Mouse (Mus musculus) intestine, embryonic 14.5 days (tissue): Measurements from ENCODE around the gene Icam5. TPM values are rescaled to one million over a fixed set of nuclear protein-coding genes. Genes with fewer than 3 reads are reported as not detected.
"Not testable (repeated sequence)": the region's sequence is repeated elsewhere in the genome, so short reads cannot be mapped to it uniquely, and the experiment has no call there.

Experiments used
- ATAC-seq: fragments of 200-750 bp; cut with Nextera tagmentation; replicated peaks from 2 replicates; pipeline ENCODE4 v1.8.0; 2017; ENCODE audit warnings: low read depth, moderate number of reproducible peaks, moderate TSS enrichment, moderate library complexity; ENCODE audit not compliant: low FRiP score, low TSS enrichment
- DNase-seq: peaks from one replicate; pipeline ENCODE4 v3.0.0-alpha.2; 2018; ENCODE audit warnings: low spot score
- H3K27ac ChIP-seq: fragments of 300-500 bp; sonication (generic); 2 replicates; pipeline ENCODE4 v1.5.1; 2014; ENCODE audit warnings: low read depth, mild to moderate bottlenecking, control low read depth
- H3K27me3 ChIP-seq: fragments of 300-500 bp; sonication (generic); replicated peaks from 2 replicates; pipeline ENCODE4 v1.6.1; 2014; ENCODE audit warnings: low read length, control low read depth; ENCODE audit not compliant: control insufficient read depth, insufficient read depth
- H3K36me3 ChIP-seq: fragments of 300-500 bp; sonication (generic); 2 replicates; pipeline ENCODE4 v1.6.1; 2014; ENCODE audit warnings: low read length, control low read depth; ENCODE audit not compliant: control insufficient read depth, insufficient read depth
- H3K4me1 ChIP-seq: fragments of 300-500 bp; sonication (generic); replicated peaks from 2 replicates; pipeline ENCODE4 v1.6.1; 2014; ENCODE audit warnings: low read length, control low read depth, mixed read lengths; ENCODE audit not compliant: control insufficient read depth, insufficient read depth
- H3K4me2 ChIP-seq: fragments of 300-500 bp; sonication (generic); 2 replicates; pipeline ENCODE4 v1.6.1; 2014; ENCODE audit warnings: low read length
- H3K4me3 ChIP-seq: fragments of 300-500 bp; sonication (generic); 2 replicates; pipeline ENCODE4 v1.5.1; 2014; ENCODE audit warnings: low read depth, low read length, control low read depth, mixed read lengths
- H3K9ac ChIP-seq: fragments of 300-500 bp; sonication (generic); 2 replicates; pipeline ENCODE4 v1.6.1; 2014; ENCODE audit warnings: mild to moderate bottlenecking, low read length
- H3K9me3 ChIP-seq: fragments of 300-500 bp; sonication (generic); 2 replicates; pipeline ENCODE4 v1.6.1; 2016; ENCODE audit warnings: low read length, control low read depth; ENCODE audit not compliant: control insufficient read depth
- WGBS: fragments of 180-500 bp; shearing (Covaris S2); extraction: QIAGEN DNeasy Blood & Tissue Kit; methylation state at CpG from one replicate; pipeline ENCODE4 v1.1.7; 2014; 5-methylcytosine and 5-hydroxymethylcytosine counted together
- polyA plus RNA-seq: library from polyadenylated mRNA; unstranded; fragments of >200 nt; fragmentation: Nextera tagmentation; extraction: Ambion mirVana; gene quantifications from 2 replicates; pipeline ENCODE4 v1.2.1, GENCODE M21; 2014

The Icam5 gene
- polyA plus RNA-seq, 1 experiment from 2014 or later = 0.12 TPM

DNA sequence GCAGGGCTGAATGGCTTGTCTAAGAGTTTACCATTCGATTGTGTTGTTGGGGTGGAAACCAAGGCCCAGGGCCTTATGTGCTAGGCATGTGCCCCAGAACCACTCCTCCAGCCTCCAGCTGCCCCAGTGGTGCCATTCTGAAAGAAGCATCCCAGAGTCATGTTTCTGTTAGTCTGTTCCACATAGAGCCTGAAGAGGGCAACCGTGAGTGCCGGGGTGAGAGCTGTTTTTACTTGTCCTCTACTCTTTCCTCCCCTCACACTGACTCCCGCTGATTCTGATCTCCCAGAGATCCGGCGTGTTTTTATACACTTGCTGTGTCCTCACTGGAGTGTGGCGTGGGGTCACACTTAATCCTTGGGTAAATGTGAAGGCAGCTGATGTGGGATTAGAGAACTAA lies 23.9 kb upstream of the Icam5 start:
- 80% methylated on average over 7 of the region's 7 CpGs for WGBS
- H3K4me2 ChIP-seq = no peak overlapping the region

DNA sequence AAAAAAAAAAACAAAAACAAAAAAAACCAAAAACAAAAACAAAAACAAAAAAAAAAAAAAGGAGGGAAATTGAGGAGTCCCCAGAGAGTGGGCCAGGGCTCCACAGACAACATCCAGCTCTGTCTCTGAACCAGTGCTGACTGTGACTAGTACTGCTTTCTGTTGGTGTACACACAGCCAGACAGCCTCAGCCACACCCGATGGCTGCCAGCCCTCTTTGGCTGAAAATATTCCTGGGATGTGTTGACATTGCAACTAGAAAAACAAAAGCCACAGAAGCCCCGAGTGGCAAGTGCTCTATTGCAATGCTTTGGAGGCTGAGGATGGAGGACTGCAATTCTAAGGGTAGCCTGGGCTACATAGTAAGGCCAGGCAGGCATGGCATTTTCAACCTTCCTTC lies 21.5 kb upstream of the Icam5 start:
- ATAC-seq = no peak
- H3K4me2 ChIP-seq = no peak overlapping the region

More for the DNA sequence above, 23.9 kb upstream of the Icam5 start:
- no peaks in the 10 kb centered on the region for H3K9me3 ChIP-seq
- no peaks in the 10 kb centered on the region for H3K27me3 ChIP-seq
- ATAC-seq (no peak), DNase-seq (no peak)
- H3K9ac ChIP-seq = no peak overlapping the region
- H3K36me3 ChIP-seq = peaks cover 47% of the 10 kb centered on the region
- peaks cover 5% of the 10 kb centered on the region for H3K4me1 ChIP-seq
- H3K27ac ChIP-seq = no peak overlapping the region
- no peak overlapping the region for H3K4me3 ChIP-seq

DNA sequence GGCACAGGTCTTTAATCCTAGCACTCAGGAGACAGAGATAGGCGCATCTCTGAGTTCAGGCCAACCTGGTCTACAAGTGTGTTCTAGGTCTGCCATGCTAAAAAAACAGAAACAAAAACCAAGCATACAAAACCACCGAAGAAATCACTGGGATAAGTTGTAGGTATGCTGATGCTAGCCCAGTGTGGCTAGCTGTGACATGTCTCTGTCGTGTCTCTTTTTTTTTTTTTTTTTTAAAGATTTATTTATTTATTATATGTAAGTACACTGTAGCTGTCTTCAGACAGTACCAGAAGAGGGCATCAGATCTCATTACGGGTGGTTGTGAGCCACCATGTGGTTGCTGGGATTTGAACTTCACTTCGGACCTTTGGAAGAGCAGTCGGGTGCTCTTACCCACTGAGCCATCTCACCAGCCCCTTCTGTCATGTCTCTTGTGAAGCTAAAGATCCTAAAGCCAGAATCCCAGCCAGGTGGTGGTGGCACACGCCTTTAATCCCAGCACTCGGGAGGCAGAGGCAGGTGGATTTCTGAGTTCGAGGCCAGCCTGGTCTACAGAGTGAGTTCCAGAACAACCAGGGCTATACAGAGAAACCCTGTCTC lies 20.8 kb upstream of the Icam5 start:
- DNase-seq, H3K4me2 ChIP-seq, H3K9me3 ChIP-seq, H3K27ac ChIP-seq, ATAC-seq, H3K4me3 ChIP-seq, H3K9ac ChIP-seq: not testable (repeated sequence)
- Histone ChIP-seq H3K4me1 (peaks cover 11% of the 10 kb centered on the region; the same call in 1 of the 2 replicates), H3K36me3 (peaks cover 30% of the 10 kb centered on the region), H3K27me3 (peaks cover 21% of the 10 kb centered on the region)
- WGBS = 72% methylated on average over 9 of the region's 9 CpGs

More for the DNA sequence above, 21.5 kb upstream of the Icam5 start:
- Histone ChIP-seq H3K4me1 (peaks cover 7% of the 10 kb centered on the region; the same call in 1 of the 2 replicates), H3K36me3 (peaks cover 36% of the 10 kb centered on the region), H3K4me3 (no peak overlapping the region), H3K9ac (no peak overlapping the region), H3K27me3 (peaks cover 15% of the 10 kb centered on the region), H3K9me3 (no peaks in the 10 kb centered on the region), H3K27ac (no peak overlapping the region)
- no peak for DNase-seq
- 49% methylated on average over 2 of the region's 2 CpGs for WGBS

DNA sequence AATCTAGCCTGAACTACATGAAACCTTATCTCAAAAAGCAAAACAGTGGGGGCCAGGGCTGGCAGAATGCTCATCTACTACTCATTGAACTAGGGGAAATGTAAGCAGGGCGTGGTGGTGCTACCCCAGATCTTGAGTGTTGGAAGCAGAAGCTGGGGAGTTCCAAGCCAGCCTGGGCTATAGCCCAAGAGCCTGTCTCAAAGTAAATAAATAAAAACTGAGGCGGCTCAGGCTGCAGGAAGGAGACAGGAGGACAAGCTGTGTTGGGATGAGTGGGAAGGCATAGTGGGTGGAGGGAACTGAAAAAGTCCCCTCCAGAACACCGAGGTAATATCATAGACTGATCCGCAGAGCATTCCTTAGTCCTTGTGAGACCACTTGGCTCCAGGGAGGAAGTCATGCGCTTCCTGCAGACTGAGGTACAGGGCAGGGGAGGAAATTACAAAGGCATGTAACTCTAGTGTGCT lies 20.0 kb upstream of the Icam5 start:
- Histone ChIP-seq H3K9ac (no peak overlapping the region), H3K4me3 (no peak overlapping the region), H3K36me3 (peaks cover 23% of the 10 kb centered on the region), H3K27me3 (peaks cover 29% of the 10 kb centered on the region), H3K9me3 (no peaks in the 10 kb centered on the region), H3K27ac (peak overlapping the region; percentile 51), H3K4me2 (no peak overlapping the region), H3K4me1 (peaks cover 11% of the 10 kb centered on the region; the same call in 1 of the 2 replicates)
- WGBS = 57% methylated on average over 5 of the region's 5 CpGs
- no peak for DNase-seq
- ATAC-seq = no peak

DNA sequence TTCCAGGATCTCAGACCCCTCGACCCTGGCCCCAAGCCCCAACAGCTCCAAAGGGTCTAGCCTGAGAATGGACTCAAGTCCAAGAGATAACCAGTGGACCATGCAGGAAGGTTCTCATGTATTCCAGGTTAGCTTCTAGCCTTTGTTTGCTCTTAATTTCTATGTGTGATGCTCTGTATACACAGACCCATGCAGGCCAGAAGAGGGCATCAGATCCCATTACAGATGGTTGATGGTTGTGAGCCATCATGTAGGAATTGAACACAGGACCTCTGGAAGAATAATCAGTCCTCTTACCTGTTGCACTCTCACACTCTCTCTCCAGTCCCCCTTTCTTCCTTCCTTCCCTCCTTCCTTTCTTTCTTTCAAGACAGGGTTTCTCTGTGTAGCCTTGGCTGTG lies 19.5 kb upstream of the Icam5 start:
- no peak overlapping the region for H3K4me2 ChIP-seq
- peak overlapping the region; percentile 9; the same call in 1 of the 2 replicates for H3K27ac ChIP-seq
- WGBS = 37% methylated on average over 1 of the region's 1 CpGs
- no peaks in the 10 kb centered on the region for H3K9me3 ChIP-seq
- ATAC-seq = no peak
- no peak overlapping the region for H3K4me3 ChIP-seq
- H3K4me1 ChIP-seq = peaks cover 11% of the 10 kb centered on the region; the same call in 1 of the 2 replicates
- peaks cover 18% of the 10 kb centered on the region for H3K36me3 ChIP-seq
- H3K27me3 ChIP-seq = peaks cover 34% of the 10 kb centered on the region
- H3K9ac ChIP-seq = no peak overlapping the region
- DNase-seq = no peak

DNA sequence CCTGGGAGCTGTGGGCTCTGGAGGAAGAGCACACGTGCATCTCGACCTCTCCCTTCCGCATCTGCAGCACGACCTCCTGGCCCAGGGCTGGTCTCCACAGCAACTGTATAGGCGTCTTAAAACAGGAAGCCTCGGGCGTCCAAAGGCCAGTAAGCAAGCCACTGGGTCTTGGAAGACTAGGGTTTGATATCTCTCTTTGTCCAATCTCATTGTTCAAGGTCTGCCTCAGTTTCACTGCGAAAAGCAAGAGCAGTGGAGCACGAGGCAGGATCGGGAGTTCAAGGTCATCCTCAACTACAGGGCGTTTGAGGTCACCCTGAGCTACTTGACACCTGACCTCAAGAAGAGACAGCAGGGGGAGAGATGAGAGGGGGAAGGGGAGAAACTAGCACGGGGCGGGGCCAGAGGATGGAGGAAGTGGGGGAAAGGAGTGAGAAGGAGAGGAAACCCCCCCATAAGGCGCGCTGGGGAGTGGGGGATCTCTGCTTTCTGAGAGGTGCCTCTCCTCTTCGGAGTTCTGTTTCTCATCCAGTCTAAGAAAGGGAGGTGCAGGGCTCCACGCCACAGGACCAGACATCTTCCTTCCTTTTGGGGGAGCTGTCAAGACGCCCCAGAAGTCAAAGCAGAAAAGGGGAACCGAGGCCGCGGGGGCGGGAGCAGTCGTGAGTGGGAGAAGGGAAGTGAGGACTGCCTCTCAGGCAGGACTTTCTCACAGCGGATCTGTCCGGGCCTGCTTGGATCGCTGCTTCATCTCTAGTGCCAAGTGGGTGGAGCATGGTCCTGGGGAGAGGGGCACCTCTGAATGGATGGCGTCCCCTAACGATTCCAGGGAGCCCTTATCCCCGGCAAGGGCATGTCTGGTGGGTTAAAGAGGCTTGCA lies 16.9 kb upstream of the Icam5 start:
- Histone ChIP-seq H3K9ac (peak overlapping the region; percentile 18; the same call in 1 of the 2 replicates), H3K4me2 (peak overlapping the region; percentile 64), H3K27ac (no peak overlapping the region), H3K36me3 (no peaks in the 10 kb centered on the region), H3K9me3 (no peaks in the 10 kb centered on the region), H3K27me3 (peaks cover 41% of the 10 kb centered on the region), H3K4me3 (peak overlapping the region; percentile 38), H3K4me1 (peaks cover 11% of the 10 kb centered on the region; the same call in 1 of the 2 replicates)
- peak; percentile 72 for DNase-seq
- 3% methylated on average over 27 of the region's 29 CpGs for WGBS
- ATAC-seq = peak; percentile 64; the same call in 1 of the 2 replicates

DNA sequence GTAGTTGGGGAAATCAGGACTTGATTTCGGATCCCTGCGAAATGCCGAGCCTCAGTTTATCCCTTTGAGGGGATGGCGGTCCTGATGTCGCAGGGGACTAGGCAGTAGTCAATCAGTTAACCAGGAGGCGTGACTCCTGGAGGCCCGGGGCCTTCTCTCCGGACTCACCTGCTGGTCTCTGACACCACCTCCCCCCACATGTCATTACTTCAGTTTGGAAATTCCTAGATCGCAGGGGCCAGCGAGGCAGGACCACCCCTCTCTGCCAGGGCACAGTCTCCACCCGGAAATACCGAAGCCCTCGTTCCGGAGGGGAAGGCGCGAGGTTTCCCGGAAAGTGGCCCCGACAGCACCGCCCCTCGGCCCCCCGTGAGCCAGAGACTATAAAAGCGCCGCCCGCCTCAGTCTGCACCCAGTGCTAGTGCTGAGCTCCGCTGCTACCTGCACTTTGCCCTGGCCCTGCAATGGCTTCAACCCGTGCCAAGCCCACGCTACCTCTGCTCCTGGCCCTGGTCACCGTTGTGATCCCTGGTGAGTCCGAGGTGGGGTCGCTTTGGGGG lies 16.2 kb upstream of the Icam5 start, which contains the start of gene Icam1:
Gene Icam1, plus strand, starts transcription at position 415 of the 560 bp plus-strand sequence.
- H3K4me1 ChIP-seq = peaks cover 11% of the 10 kb centered on the region; the same call in 1 of the 2 replicates
- peaks cover 41% of the 10 kb centered on the region for H3K27me3 ChIP-seq
- H3K9ac ChIP-seq = peak within 1 kb of the TSS; percentile 18; the same call in 1 of the 2 replicates
- WGBS = 0% methylated on average over 30 of the region's 30 CpGs
- H3K4me2 ChIP-seq = peak within 1 kb of the TSS; percentile 64
- ATAC-seq (peak; percentile 76), DNase-seq (peak; percentile 78)
- H3K4me3 ChIP-seq = peak within 1 kb of the TSS; percentile 38
- H3K9me3 ChIP-seq = no peaks in the 10 kb centered on the region
- no peaks in the 10 kb centered on the region for H3K36me3 ChIP-seq
- H3K27ac ChIP-seq = peak within 1 kb of the TSS; percentile 16; the same call in 1 of the 2 replicates
